Mouse (Mus musculus) left cerebral cortex, postnatal 36 days (tissue): ENCODE data around the gene Rab5if. TPM values are rescaled to one million over a fixed set of nuclear protein-coding genes. Genes with fewer than 3 reads are reported as not detected.
"Not testable (repeated sequence)": the region's sequence is repeated elsewhere in the genome, so short reads cannot be mapped to it uniquely, and the experiment has no call there.

Experiments
- DNase-seq, 2 experiments: peaks; one replicate each; pipeline ENCODE4 v3.0.0; 2021 to 2022; ENCODE audit warnings: low spot score in 2 of 2, mixed read lengths in 1 of 2
- intact Hi-C: fragments of 180-260 bp; cut with DNase I; formaldehyde crosslinking; loops from one replicate; pipeline ENCODE4 v1.15.1; 2025
- total RNA-seq, 2 experiments: library from RNA; stranded (reverse); gene quantifications; 2 replicates each; pipeline ENCODE4 v1.2.3; 2021

Gene Rab5if
- total RNA-seq, 2 experiments from 2014 or later: 89.8 to 102 TPM

DNA sequence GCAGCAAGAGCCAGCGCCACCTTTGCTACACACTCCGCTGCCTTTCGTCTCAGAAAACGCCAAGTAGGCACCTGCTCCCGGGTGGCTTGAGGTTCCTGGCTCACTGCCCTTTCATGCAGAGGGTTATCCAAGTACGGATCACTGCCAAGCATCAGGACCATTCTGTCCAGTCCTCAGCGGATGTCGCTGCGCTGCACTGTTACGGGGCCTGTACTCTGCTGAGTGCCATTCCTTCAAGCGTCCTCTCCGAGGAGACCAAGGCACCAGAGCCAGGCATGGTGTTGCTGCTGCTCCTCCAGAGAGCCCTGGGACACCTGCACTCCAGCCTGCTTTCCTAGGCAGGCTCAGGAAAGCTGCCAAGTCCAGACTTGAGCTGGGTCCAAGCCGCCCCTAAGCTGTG, 9.3 kb upstream of the Rab5if start:
- intact Hi-C loops, DNase-seq: not testable (repeated sequence)

DNA sequence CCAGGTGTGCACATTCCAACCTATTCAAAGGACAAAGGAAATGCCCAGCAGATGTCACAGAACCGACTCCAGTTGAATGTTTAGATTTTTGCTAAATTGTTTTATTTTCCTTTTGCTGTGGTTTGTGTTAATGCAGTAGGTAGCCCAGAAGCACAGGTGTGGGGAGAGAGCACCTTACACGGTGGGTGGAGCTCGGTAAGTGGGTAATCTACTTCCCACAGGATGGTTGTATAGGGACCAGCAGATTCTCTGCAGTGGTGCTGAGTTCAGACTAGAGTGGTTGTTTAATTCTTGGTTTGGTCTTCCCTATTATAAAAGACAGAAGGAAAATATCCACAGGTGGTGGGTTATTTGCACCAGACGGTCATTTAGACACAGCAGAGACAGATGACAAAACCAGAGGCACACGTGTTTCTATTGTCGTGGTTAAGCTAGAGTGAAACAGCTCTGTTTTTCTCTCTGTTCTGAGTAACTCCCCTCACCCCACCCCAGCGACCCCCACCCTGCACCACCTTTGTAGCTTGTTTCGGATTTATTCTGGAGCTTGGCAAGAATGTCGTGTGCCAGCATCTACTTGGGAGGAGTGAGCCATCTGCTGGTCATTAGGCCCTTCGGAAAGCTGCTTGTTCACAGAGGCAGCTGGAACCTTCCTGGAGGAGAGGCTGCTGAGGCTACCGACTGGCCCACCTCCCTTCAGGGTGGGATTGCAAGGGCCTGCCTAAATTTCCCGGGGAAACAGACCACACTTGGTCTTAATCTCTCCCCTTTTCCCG, 8.7 kb upstream of the Rab5if start:
- peak in 1 of 2 experiments; percentile 42 for DNase-seq
- intact Hi-C loops: not testable (repeated sequence)

DNA sequence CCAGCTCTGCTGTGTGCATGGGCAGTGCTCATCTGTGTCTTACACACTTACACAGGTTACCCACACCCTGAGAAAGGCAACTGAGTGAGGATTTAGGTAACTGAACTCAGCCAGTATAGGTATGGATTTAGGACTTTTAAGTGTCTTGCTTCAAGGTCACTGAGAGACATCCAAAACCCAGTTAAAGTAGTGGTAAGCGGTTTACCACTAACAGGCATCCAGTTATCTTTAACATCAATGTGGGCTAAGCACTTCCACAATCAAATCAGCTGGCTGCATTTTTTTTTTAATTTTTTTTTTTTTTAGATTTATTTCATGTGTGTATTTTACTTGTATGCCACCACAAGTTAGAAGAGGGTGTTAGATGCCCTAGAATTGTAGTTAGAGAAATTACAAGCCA, 6.6 kb upstream of the Rab5if start:
- intact Hi-C loops: loop anchor here (5.0 kb wide), 1 partner anchor 49 kb away; no protein-coding TSS in a partner anchor
- no peak for DNase-seq

DNA sequence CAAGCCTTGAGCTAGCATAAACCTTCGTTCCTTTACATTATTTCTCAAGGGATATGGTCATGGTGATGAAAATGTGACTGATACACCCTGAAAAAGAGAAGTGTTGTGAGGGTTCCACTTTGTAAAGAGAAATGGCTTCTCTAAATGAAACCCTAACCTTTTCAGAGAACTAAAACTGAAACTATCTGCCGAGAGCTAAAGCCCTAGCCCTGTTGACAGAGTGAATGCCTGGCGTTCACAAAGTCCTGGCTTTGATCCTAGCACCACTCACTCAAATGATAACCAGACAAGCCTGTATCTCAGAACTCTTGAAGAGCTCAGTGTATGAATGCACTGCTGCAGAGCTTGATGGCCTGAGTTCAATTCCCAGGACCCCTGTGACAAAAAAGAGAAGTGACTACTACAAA, 5.5 kb upstream of the Rab5if start:
- intact Hi-C loops: loop anchor here (5.0 kb wide), 1 partner anchor 50 kb away; no protein-coding TSS in a partner anchor
- no peak for DNase-seq

DNA sequence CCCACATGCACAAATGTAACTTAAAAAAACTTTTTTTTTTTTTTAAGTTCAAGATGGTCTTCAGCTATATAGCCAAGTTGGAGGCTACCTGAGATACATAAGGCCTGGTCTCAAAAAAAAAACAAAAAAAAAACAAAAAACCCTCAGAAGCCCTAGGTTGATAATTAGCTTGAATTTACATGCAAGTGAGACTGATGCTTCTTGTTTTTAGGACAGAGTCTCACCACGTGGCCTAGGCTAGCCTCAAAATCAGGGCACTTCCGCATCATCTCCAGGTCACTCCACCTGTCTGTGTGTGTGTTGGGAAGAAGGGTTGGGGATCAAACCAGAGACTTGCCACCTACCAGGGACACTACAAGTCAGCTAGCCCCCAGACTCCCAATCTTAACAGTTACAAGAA, 5.1 kb upstream of the Rab5if start, which contains the start of gene 4930518I15Rik:
4930518I15Rik (minus strand) TSS at position 112 of the 400 bp plus-strand sequence.
- no peak for DNase-seq
- intact Hi-C loops: loop anchor here (5.0 kb wide), 1 partner anchor 51 kb away; no protein-coding TSS in a partner anchor

DNA sequence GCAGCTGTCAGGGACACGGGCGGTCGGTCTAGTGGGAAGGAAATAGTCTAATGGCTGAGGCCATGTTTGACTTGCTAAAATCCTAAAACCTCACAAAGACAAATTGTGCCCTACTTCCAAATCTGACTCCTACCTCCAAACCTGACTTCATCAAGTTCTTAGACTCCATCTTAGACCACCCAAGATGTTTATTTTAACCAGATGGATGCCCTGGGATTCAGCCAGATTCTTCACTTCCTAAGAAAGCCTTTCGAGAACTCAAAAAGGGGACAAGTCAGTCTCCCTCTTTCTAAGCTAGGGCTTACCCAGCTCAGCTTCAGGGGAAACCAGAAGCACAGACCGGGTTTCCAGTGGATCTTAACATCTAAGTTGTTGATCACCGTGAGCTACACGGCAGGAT, 4.3 kb upstream of the Rab5if start:
- intact Hi-C loops: loop anchor here (5.0 kb wide), 1 partner anchor 51 kb away; no protein-coding TSS in a partner anchor
- no peak for DNase-seq

DNA sequence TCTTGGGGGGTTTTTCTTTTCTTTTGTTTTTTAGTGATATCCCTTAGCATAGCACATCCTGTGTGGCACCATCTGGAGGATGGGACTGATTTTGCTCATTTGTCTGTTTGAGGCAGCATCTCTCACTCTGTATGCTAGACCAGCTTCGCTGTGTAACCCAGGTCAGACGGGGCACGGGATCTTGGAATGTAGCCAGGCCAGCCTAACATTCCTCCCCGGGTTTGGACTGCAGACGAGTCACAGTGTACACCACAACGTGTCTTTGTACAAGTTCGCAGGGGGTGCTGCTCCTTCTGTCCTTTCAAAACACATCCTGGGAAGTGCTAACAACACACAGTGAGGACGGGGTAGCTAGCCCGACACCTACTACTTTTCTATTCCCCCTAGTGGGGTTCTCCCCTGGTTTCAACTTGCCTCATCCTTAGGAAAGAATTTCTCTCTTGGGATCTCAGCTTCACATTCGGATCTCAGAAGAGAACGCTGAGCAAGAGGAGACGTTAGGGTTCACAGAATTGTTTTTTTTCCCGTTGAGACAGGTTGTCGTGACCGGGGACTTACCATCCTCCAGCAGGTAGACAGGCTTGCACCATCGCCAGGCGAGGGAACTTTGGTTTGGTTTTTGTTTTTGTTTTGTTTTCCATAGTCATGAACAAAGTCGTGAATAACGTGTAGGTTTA, 749 bp upstream of the Rab5if start:
- DNase-seq: no peak
- intact Hi-C loops: no loop called here

DNA sequence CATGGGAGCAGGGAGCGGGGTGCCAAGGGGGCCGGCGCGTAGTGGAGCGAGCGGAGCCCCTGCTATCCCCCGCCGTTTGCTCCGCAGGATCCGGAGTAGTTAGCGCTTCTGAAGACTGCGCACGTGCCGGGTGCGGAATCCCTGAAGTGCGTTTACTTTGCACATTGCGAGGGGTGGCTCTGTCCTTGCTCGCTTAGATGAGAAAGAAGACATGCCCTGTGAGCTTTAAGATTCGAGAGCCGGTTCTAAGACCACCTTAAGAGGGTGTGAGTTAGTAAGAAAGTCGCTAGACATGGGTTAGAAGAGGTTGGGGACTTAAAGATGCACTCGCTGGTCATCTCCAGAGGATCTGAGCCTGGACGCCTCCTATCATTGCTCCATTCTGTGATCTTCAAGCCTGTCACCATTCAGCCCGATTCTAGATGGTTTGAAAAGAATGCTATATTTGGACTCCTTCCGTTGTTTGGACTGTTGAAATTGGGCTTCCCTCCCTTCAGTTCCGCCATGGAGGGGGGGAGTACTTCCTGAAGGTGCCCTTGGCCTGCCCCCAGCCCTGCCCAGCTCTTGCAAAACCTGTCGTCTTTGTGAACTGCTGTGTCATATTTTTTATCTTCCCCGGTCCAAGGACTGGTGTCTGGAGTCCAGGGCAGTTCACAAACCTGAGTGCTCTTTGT, 696 bp downstream of the Rab5if start:
- no peak for DNase-seq
- intact Hi-C loops: no loop called here

DNA sequence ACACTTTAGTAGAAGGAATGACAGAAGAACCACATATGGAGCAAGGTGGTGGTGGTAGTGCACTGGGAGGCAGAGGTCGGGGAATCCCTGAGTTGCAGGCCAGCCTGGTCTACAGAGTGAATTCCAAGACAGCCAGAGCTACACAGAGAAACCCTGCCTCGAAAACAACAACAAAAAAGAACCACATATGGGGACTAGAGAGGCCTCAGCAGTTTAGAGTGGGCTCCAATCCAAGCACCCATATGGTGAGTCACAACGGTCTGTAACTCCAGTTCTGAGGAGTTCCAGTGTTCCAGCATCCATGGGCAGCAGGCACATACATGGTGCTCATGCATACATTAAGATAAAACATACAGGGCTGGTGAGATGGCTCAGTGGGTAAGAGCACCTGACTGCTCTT, 1.6 kb downstream of the Rab5if start:
- intact Hi-C loops: no loop called here
- DNase-seq: no peak

DNA sequence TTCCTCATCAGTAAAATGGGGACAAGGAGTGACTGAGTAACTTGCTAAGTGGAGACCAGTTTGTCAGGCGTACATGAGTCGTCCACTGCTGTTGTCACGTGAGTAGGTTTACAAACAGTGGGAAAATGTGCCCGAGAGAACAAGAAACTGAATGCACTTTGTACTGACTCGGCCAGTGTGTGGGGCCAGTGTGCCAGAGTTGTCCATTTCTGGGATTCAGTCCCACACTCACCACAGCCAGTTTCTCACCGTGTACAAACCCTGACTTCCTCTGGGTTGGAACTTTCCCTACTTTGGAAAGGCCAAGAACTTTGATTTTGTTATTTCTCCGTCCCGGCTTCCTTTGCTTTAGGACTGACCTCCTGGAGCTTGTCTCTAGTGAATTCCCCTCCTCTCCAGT, 6.1 kb downstream of the Rab5if start:
- intact Hi-C loops: no loop called here
- no peak for DNase-seq

DNA sequence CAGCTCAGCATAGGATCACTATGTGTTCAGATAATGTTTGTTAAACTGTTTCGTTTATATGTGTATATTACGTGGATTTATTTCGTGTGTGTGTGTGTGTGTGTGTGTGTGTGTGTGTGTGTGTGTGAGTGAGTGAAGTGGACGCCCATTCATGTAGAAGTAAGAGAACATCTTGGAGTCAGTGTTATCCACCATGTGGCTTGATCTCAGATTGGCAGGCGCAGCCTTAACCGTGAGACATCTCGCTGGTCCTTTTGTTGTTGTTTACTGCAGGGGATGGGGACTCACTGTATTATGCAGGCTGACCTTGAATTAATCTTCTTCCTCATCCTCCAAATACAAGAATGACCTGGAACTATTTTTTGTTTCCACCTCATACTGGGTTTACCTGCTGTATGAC, 6.6 kb downstream of the Rab5if start:
- no peak for DNase-seq
- intact Hi-C loops: no loop called here

DNA sequence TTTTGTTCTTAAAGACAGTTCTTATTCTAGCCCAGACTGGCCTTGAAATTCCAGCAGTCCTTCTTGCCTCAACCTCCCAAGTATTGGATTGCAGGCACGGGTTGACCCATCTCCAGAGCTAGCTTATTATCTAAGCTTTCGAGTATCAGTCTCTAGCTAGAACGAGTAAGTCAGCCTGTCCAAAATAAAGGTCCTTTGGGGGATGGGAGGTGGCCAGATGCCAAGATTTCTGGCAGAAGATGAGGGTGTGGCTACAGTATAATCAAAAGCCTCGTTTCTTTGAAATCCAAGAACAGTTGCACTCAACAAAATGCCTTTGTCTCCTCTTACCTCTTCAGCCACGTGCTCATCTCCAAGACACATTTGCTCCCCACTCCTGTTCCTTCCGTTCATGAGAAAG, 7.6 kb downstream of the Rab5if start:
- DNase-seq: no peak
- intact Hi-C loops: loop anchor here (10.0 kb wide), 1 partner anchor 224 kb away; no protein-coding TSS in a partner anchor

DNA sequence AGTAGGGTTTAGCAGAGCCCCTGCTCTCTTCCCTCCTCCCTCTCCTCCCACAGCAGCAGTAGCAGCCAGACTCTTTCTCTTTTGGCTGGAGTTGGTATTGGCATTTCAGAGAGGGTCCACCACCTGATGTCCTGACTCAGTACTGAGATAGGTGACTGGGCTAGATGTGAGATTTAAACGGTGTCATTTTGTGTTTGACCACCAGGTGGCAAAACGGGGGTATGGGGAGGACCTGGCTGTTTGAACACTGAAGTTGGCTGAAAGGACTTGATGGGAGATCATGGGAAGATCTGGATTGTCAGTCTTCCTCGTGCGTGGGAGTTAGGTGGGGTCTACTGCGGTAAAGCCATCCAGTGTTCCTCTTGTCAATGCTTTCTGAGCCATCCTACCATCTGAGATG, 10.7 kb downstream of the Rab5if start:
- intact Hi-C loops: loop anchor here (2.0 to 10.0 kb wide), 2 partner anchors 123 to 221 kb away; no protein-coding TSS in a partner anchor

DNA sequence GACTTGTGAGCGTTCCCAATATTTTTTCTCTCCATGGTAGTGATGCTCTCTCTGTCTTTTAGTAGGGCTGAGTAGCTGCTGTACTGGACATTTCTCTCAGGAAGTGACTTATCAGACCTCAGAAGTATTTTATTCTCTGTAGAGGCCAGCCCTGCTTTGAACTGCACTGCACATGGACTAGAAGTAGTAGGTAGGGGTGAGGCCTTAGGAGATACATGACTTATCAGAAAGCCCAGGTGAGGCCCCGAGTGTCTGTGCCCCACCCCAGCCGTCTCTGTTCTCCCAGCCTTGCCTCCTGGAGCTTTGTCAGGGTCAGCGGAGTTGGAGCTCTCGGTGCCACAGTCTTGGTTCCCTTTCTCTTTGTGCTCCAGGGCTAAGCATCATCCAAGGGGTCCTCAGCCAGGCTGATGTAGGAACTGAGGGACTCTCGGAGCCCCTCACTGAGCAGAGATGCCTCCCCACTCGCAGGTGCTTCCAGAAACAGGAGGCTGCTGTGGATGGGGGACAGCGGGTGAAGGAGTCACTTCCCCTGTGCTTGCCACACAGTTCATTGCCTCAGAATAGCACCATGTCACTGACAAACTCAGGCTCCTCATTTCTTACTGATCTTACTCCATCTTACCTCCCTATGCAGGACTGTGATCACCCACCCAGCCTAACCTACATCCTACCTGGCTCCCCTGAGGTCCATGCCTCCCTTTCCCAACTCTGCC, 11.3 kb downstream of the Rab5if start:
- intact Hi-C loops: loop anchor here (10.0 kb wide), 1 partner anchor 221 kb away; no protein-coding TSS in a partner anchor
- DNase-seq: no peak

More for the DNA sequence above, 10.7 kb downstream of the Rab5if start:
- peak in 1 of 2 experiments; percentile 39 for DNase-seq

DNA sequence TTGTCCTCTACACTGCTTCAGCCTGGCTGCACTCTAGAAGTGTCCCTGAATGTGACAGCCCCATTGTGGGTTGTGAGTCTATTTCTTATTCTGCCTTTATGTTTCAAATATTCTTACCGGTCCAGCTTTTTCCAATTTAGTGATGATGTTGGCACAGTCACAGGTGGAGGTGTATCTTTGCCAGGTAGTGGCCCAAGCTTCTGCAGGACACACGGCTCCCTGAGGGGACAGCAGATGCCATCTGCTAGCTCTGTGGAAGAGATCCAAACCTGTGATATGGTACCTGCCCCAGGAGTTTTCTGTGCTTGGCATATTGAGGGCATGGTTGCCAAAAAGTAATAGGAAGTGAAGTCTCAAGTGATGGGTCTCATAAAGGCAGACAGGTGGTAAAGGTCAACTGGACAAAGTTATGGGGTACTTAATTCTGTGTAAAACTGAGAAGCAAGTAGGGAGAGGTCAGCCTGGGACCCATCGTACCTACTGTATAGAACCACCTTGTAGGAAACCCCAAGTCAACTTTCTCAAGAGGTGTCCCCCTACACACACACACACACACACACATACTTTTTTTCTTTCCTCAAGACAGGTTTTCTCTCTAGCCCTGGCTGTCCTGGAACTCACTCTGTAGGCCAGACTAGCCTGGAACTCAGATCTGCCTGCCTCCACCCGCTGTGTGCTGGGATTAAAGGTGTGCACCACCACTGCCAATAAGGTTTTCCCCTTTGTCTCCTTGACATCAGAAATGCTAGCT, 12.0 kb downstream of the Rab5if start:
- no peak for DNase-seq
- intact Hi-C loops: loop anchor here (10.0 kb wide), 1 partner anchor 220 kb away; no protein-coding TSS in a partner anchor

DNA sequence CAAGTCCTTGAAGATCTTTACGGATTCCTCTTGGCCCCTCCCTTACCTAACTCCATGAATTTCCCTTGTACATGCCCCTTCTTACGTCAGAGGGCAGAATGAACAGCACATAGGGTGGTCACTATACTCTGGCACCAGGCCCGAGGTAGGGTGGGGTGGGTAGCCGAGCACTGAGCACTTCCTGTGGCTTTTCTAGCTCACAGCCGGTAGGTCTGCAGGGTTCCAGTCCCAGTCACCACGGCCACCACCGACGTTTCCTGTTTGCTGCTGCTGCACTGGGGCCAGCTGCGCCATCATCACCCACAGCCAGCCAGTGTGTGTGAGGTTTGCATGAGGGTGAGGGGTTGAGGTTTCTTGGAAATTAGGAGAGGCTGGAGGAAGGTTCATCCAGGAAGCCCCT, 14.8 kb downstream of the Rab5if start:
- no peak for DNase-seq
- intact Hi-C loops: loop anchor here (10.0 kb wide), 1 partner anchor 217 kb away; no protein-coding TSS in a partner anchor

DNA sequence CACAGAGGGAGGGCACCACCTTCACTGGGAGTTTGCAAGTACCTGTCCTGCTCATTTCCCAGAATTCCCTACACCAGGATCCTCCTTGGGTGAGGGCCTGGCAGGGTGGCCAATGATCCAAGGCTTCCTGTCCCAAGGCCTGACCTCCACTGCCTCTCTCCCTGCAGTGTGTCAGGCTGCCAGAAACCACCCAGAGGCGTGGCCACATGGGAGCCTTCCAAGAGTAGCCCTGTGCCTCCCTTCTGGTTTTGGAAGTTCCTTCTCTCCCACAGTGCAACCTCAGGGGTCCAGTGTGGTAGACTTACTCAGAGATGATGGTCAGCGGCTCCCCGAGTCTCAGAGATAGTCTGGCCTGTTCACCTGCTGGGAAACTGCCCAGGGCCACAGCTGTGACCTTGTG, 16.6 kb downstream of the Rab5if start:
- intact Hi-C loops: loop anchor here (10.0 kb wide), 1 partner anchor 215 kb away; no protein-coding TSS in a partner anchor
- no peak for DNase-seq

DNA sequence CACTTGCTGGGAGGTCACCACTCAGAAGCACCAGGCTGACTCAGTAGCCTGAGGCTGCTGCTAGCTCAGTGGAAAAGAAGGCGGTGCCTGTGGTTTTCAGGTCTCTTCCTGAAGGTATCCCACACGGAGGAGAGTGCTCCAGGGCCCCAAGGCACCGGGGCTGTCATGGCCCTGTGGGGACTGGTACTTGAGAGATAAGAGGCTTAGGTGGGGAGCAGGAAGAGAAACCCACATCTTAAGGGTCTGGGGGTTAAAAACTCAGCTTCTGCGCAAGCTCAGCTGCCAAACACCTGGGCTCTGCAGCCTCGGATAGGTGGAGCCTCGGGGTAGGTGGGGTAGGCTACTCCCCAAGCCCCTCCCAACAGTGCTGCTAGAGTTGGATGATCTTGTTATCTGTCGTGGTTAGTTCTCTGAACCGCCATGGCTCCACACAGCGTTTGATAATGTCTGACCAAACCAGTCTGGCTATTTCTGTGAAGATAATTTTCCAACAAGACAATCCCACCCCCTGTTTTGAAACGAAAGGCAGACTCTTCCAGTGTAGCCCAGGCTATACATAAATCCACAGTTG, 19.6 kb downstream of the Rab5if start:
- intact Hi-C loops: no loop called here
- no peak for DNase-seq
